Mouse (Mus musculus): ENCODE measurements around the gene Mapt.
"Not testable (repeated sequence)": the region's sequence is repeated elsewhere in the genome, so short reads cannot be mapped to it uniquely, and the experiment has no call there.

Gene Mapt

GRCm38 (mm10) chr11:104233101-104233500 lies 1.9 kb downstream of the Mapt start:
- DNase-seq (ENCODE audit: low read depth, low spot score), result no peak

DNA sequence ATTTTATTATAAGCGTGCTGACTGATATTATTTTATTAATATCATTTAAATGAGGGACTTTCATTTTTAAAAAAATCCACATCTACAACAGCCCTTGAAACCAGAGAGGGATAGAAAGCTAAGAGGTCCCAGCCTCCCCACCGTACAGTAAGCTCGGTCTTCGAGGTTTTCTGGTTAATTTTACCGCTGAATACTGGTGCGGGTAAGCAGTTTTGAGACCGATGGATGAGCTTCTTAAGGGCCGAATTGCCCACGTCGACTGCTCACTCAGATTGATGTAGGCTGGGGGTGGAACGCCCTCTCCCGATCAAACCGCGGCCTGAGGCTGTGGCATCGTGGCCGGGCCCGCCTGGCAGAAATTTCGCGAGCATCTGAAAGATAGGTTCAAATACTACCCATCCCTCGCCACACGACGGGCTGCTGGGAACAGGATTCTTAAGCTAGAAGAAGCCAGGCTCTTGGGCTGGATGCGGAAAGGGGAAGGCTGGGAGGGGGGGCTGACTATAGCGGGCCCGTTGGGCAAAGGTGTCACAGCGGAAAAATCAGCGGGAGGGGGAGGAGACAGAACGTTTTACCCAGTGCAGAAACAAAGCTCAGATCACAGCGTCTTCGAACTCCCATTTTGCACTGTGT lies 2.5 kb downstream of the Mapt start:
- no peak for DNase-seq (ENCODE audit: low read depth, low spot score)

- DNase-seq (ENCODE audit: low read depth, low spot score), result no peak
These were observed 3.5 kb downstream of the Mapt start for GRCm38 (mm10) chr11:104234680-104235079.

DNA sequence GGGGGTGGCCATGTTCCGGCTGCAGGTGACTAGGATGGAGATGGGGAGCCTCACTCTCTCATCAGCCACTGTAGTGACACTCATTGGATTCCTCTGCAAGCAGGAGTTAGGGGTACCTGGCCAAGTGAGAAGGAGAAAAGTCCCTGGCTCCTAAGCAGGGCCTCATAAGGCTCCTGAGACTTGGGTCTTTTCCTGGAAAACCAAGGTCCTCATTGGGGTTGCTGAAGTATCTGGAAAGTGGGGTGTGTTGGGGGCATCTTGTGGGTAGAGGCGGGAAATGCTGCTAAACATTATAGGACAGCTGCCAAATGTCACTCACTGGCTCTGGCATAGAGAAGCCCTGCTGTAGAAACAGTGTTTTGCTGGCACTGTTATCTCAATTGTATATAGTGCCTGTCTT lies 4.7 kb downstream of the Mapt start:
- no peak for DNase-seq (ENCODE audit: low read depth, low spot score)

DNA sequence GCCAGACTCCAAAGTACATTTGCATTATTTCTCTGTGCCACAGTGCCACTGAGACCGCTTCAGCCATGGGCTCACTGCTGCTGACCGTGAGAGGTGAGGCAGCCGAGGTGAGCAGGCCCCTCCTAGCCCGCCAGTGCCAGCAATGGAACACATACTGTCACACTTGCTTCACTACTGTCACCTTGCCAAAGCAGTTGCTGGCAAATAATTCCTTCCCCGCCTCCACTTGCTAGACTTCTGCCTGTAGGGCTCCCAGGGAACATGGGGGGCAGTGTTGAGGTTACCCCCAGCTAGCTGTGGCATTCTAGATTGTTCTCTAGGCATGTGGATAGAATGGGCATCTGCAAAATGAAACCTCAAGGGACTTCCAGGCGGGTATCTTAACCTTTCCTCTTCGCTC lies 6.0 kb downstream of the Mapt start:
- no peak for DNase-seq (ENCODE audit: low read depth, low spot score)

GRCm38 (mm10) chr11:104237958-104238747 lies 7.0 kb downstream of the Mapt start:
- DNase-seq (ENCODE audit: low read depth, low spot score), result no peak

DNA sequence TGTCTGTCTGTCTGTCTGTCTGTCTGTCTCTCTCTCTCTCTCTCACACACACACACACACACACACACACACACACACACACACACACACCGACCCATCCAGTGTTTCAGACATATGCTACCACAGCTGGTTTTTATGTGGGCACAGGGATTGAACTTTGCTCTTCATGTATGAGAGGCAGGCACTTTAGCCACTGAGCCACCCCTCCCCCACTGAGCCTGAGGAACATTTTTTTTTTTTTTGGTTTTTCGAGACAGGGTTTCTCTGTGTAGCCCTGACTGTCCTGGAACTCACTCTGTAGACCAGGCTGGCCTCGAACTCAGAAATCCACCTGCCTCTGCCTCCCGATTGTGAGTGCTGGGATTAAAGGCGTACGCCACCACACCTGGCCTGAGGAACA lies 14.3 kb downstream of the Mapt start:
- not testable (repeated sequence) for DNase-seq (ENCODE audit: low read depth, low spot score)

- DNase-seq (ENCODE audit: low read depth, low spot score), result no peak
These were observed 15.0 kb downstream of the Mapt start for GRCm38 (mm10) chr11:104246171-104246694.

GRCm38 (mm10) chr11:104247141-104247717 lies 16.0 kb downstream of the Mapt start:
- no peak for DNase-seq (ENCODE audit: low read depth, low spot score)

DNA sequence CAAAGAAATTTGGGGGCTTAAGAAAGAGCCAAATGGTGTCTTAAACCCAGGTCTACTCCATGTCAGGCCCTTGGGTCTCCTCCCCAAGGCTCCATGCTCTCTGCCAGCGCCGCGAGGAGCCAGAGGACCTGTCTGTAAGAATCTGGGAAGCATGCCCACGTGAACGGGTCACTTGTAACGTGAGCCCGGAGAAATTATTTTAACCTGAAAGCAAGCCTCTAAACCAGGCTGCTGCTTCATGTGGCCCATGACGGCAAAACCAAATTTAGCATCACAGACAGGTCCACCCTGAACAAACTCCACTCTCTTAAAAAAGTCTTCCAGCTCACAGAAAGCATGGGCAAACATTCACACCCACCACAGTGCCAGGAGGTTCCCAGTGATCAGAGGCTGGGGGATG lies 18.2 kb downstream of the Mapt start:
- no peak for DNase-seq (ENCODE audit: low read depth, low spot score)

- DNase-seq (ENCODE audit: low read depth, low spot score), result no peak
These were observed 19.9 kb downstream of the Mapt start for GRCm38 (mm10) chr11:104251121-104251520.

DNA sequence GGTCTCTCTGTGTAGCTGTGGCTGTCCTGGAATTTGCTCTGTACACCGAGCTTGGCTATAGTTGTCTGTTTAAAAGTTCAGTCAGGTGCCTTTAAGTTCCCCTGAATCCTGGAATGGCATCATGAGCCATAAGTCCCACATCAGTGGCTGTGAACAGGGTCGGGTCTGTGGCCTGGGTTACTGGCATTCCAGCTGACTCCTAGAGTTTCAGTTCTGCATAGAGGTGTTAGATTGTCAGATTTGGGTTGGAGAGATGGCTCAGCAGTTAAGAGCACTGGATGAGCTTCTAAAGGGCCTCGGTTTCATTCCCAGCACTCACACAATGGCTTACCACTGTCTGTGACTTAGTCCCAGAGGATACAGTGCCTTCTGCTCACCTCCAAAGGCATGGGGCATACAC lies 20.9 kb downstream of the Mapt start:
- DNase-seq (ENCODE audit: low read depth, low spot score), result no peak

DNA sequence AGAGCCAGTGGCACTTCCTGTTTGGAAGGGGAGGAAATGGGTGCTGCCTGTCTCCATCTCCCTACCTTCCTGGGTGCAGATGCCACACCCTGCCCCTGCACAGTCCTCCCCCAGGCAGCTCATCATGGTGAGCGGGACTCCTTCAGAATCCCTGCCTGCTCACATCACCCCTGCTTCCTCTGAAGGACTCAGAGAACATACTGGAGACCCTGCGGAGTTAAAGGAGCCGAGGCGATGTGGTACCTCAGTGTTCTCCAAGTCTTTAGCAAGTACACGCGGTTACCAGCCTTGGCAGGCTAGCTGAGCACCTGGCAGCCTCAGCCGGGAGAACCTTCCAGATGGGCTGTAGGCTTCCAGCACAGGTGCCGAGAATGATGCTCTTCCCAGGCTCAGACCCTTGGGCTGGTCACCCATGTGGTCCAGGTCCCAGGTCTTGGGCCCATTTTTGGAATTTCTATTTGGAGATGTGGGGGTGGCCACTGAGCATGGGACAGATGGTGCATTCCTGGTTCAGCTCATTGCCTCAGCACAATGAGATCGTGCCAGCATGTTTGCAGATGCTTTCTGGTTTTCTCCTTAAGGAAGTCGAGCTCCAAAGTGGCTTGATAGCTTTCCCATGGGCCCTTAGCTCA lies 23.3 kb downstream of the Mapt start:
- no peak for DNase-seq (ENCODE audit: low read depth, low spot score)

- no peak for DNase-seq (ENCODE audit: low read depth, low spot score)
These were observed 25.0 kb downstream of the Mapt start for GRCm38 (mm10) chr11:104256179-104256578.

- DNase-seq (ENCODE audit: low read depth, low spot score), result no peak
These were observed 27.8 kb downstream of the Mapt start for GRCm38 (mm10) chr11:104258991-104259390.

GRCm38 (mm10) chr11:104264683-104265082 lies 33.5 kb downstream of the Mapt start:
- DNase-seq (ENCODE audit: low read depth, low spot score), result no peak

- no peak for DNase-seq (ENCODE audit: low read depth, low spot score)
These were observed 34.5 kb downstream of the Mapt start for GRCm38 (mm10) chr11:104265669-104266068.

DNA sequence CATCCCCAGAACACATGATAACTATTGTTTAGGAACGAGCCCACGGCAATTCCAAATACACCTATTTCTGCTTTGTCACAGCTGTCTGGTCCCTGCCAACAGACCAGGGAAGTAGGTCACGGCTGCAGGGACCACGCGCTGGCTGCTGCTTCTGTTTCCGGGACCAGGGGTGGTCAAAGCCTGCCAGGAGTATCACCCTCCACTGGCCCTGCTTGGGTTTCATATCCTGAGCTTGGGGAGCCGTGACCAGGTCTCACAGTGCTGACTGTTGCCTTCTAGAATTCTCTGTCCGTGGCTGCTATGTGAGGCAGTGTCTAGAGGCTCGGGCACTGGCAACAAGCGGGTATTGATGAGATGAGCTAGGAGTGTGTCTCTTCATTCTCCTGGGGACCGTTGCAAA lies 36.2 kb downstream of the Mapt start:
- no peak for DNase-seq (ENCODE audit: low read depth, low spot score)

GRCm38 (mm10) chr11:104269385-104269822 lies 38.2 kb downstream of the Mapt start:
- no peak for DNase-seq (ENCODE audit: low read depth, low spot score)

- DNase-seq (ENCODE audit: low read depth, low spot score), result no peak
These were observed 39.3 kb downstream of the Mapt start for GRCm38 (mm10) chr11:104270452-104270851.

GRCm38 (mm10) chr11:104270876-104271275 lies 39.7 kb downstream of the Mapt start:
- DNase-seq (ENCODE audit: low read depth, low spot score), result no peak

DNA sequence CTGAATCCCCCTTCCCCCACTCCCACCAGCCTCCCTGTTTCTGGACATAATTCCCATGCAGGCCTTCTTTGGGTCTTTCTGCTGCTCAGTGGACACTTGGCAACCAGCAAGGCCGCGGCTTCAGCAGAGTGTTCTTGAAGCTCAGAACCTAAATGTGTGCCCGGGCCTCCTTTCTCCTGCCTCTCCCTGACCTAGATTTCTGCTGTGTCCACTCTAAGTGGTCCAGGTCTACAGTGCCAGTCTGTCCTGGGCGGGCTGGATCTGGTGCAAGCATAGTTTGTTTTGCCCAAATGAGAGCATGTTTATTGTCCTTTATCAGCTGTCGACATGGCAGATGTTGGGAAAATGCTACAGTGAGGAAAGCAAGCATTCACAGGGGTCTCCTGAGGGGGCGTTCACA lies 40.7 kb downstream of the Mapt start:
- no peak for DNase-seq (ENCODE audit: low read depth, low spot score)
